Mouse (Mus musculus): ENCODE measurements around the gene Kcng3. TPM values are rescaled to one million over a fixed set of nuclear protein-coding genes. Genes with fewer than 3 reads are reported as not detected.

Gene Kcng3
- polyA plus RNA-seq, 1 experiment from 2014 or later = not detected

DNA sequence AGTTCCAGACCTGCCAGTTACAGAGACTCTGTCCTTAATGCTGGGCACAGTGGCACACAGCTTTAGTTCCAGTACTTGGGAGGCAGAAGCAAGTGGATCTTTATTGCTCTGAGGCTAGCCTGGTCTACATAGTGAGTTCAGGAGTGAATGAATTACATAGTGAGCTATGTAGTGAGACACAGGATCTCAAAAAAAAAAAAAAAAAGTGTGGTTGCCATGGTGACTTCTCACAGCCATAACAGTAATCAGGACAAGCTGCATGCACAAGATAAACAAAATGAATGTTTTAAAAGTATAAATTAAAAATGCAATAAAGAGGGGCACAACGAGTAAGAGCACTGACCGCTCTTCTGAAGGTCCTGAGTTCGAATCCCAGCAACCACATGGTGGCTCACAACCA is 21.9 kb upstream of the Kcng3 start:
- Histone ChIP-seq H3K9ac (no peak overlapping the region), H3K27me3 (no peaks in the 10 kb centered on the region), H3K4me1 (replicated peaks) (peaks cover 80% of the 10 kb centered on the region), H3K4me2 (no peak overlapping the region), H3K4me3 (replicated peaks) (no peak overlapping the region), H3K27ac (replicated peaks) (no peak overlapping the region), H3K9me3 (replicated peaks) (no peaks in the 10 kb centered on the region), H3K36me3 (replicated peaks) (no peaks in the 10 kb centered on the region)
- ATAC-seq (ENCODE audit: insufficient read depth) = no peak
- WGBS (ENCODE audit: insufficient replicate concordance) = 76% methylated on average over 3 of the region's 3 CpGs

DNA sequence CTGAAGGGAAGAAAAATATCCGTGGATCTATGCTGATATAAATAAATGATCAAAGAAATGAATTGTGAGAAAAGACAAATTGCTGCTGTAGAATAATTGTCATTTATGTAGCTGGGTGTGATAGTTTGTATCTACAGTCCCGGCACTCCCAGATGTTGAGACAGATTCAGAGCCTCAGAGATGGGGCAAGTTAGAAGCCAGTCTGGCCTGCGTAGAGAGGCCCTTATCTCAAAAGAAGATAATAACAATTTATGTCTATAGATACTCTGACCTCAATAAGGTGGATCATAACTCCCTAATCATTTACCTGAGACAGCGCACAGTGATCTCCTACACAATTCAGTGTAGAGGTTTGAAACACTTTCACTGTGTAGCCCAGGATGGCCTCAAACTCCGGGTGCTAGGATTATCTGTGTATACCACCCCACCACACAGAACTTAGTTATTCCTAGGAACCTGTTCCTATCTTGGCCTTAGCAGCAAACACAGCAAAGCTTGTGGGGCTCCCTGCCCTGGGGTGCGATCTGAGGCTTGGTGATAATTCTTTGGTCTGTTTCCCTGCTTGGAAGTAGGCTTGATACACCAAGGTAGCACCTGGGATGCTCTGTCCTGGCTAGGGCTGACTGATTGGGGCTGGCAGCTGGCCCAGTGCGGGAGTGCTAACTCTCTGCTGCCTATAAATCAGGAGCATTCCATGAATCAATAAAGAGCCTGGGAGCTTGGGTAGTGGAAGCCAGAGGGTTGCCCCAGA is 19.4 kb upstream of the Kcng3 start:
- H3K4me1 ChIP-seq (replicated peaks) = peaks cover 65% of the 10 kb centered on the region
- peak; percentile 90 for ATAC-seq (ENCODE audit: insufficient read depth)
- 28% methylated on average over 7 of the region's 7 CpGs for WGBS (ENCODE audit: insufficient replicate concordance)
- peak overlapping the region; percentile 76 for H3K27ac ChIP-seq (replicated peaks)
- no peak overlapping the region for H3K4me3 ChIP-seq (replicated peaks)
- no peaks in the 10 kb centered on the region for H3K9me3 ChIP-seq (replicated peaks)
- H3K4me2 ChIP-seq = peak overlapping the region; percentile 23
- H3K36me3 ChIP-seq (replicated peaks) = no peaks in the 10 kb centered on the region
- H3K9ac ChIP-seq = no peak overlapping the region; the same call in 1 of the 2 replicates
- no peaks in the 10 kb centered on the region for H3K27me3 ChIP-seq

DNA sequence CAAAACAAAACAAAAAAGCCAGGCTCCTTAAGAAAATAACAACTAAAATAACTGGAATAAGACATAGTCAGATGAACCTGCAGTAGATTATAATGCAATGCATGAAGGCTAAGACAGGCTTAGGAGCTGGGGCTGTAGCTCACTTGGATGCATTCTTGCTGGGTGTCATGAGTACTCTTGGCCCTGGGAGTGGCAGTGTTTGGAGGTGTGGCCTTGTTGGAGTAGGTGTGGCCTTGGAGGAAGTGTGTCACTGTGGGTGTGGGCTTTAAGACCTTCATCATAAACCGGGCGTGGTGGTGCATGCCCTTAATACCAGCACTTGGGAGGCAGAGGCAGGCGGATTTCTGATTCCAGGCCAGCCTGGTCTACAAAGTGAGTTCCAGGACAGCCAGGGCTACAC is 18.3 kb upstream of the Kcng3 start:
- Histone ChIP-seq H3K27me3 (no peaks in the 10 kb centered on the region), H3K9ac (no peak overlapping the region), H3K4me1 (replicated peaks) (peaks cover 67% of the 10 kb centered on the region), H3K4me3 (replicated peaks) (no peak overlapping the region), H3K4me2 (no peak overlapping the region), H3K27ac (replicated peaks) (peak overlapping the region; percentile 76), H3K36me3 (replicated peaks) (no peaks in the 10 kb centered on the region), H3K9me3 (replicated peaks) (no peaks in the 10 kb centered on the region)
- 45% methylated on average over 3 of the region's 3 CpGs for WGBS (ENCODE audit: insufficient replicate concordance)
- ATAC-seq (ENCODE audit: insufficient read depth) = peak; percentile 66

DNA sequence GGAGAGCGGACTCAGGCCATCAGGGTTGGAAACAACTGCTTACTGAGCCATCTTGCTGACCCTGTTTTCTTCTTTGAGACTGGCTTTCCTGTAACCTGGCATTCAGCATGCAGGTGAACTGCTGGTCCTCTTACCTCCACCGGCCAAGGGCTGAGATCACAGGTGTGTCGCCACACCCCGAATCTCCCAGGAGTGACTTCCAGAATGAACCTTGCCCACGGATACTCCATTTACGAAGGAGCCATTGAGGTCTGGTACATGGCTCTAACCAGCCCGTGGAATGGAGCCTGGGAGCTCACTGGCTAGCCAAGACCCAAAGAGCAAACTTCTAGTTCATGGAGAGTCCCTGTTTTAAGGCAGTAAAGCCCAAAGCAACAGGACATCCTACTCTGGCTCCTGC is 15.7 kb upstream of the Kcng3 start:
- Histone ChIP-seq H3K36me3 (replicated peaks) (no peaks in the 10 kb centered on the region), H3K27me3 (no peaks in the 10 kb centered on the region), H3K9ac (no peak overlapping the region), H3K4me2 (no peak overlapping the region), H3K9me3 (replicated peaks) (no peaks in the 10 kb centered on the region), H3K27ac (replicated peaks) (no peak overlapping the region), H3K4me3 (replicated peaks) (no peak overlapping the region), H3K4me1 (replicated peaks) (peaks cover 47% of the 10 kb centered on the region)
- ATAC-seq (ENCODE audit: insufficient read depth) = no peak
- 84% methylated on average over 7 of the region's 7 CpGs for WGBS (ENCODE audit: insufficient replicate concordance)

DNA sequence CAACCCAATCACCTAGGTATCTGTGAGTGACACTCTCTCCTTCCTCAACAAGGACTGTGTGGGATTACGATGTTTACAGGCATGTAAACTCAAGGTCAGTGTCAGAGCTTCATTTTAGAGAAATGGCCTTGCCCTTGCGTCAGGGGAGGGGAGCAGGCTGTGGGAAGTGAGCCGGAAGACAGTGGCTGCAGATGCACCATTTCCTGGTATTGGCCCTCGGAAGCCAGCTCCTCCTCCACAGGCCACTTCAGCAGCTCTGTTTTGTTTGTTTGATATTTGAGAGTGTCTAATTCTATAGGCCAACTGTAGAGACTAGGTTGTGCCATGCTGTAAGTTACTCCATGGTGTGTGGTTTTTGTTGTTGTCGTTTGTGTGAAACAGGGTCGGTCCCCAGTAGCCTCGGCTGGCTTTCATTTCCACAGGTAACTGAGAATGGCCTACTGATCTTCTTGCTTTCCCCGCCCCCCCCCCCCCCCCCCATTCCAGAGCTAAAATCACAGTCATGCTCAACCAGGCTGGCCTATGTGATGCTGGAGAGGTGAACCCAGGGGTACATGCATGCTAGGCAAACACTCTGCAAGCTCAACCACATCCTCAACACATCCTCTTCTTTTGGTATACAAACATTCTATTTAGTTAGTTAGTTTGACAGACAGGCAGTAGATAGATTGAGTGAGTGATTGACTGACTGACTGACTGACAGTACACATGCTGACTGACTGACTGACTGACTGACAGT is 14.9 kb upstream of the Kcng3 start:
- H3K27me3 ChIP-seq = no peaks in the 10 kb centered on the region
- no peaks in the 10 kb centered on the region for H3K36me3 ChIP-seq (replicated peaks)
- H3K4me3 ChIP-seq (replicated peaks) = no peak overlapping the region
- peak overlapping the region; percentile 45; the same call in 1 of the 2 replicates for H3K27ac ChIP-seq (replicated peaks)
- no peaks in the 10 kb centered on the region for H3K9me3 ChIP-seq (replicated peaks)
- H3K4me1 ChIP-seq (replicated peaks) = peaks cover 39% of the 10 kb centered on the region
- ATAC-seq (ENCODE audit: insufficient read depth) = no peak
- H3K4me2 ChIP-seq = no peak overlapping the region
- no peak overlapping the region for H3K9ac ChIP-seq
- WGBS (ENCODE audit: insufficient replicate concordance) = 56% methylated on average over 8 of the region's 8 CpGs

DNA sequence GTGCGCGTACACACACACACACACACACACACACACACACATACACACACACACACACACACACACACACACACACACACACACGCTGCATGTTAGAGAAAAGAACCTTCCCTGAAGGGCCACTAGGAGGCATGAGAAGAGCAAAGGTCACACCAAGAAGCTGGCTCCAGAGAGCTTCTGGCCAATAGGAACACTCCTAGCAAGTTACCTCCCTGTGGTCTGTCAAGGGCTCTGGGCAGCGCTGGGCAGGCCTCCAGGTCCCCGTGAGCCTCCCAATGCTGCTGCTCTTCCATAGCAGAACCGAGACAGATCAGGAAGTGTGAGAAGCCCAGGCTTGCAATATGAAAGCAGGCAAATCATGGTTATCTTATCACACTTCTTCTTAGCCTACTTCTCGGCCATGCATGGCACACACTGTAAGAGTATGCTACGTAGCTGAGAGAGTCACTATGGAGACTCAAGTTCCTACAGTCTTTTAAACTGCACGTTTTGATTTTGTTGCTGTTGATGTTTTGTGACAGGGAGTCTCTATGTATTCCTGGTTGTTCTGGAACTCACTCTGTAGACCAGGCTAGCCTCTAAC is 13.6 kb upstream of the Kcng3 start:
- H3K27ac ChIP-seq (replicated peaks) = peak overlapping the region; percentile 48
- peaks cover 35% of the 10 kb centered on the region for H3K4me1 ChIP-seq (replicated peaks)
- peak; percentile 83 for ATAC-seq (ENCODE audit: insufficient read depth)
- 25% methylated on average over 9 of the region's 9 CpGs for whole genome bisulfite sequencing (ENCODE audit: insufficient replicate concordance)
- H3K36me3 ChIP-seq (replicated peaks) = no peaks in the 10 kb centered on the region
- H3K9me3 ChIP-seq (replicated peaks) = no peaks in the 10 kb centered on the region
- peak overlapping the region; percentile 42; the same call in 1 of the 2 replicates for H3K9ac ChIP-seq
- H3K27me3 ChIP-seq = no peaks in the 10 kb centered on the region
- 0 out of 2 replicates have a peak overlapping the region, but pooled peaks have one; percentile 8 for H3K4me3 ChIP-seq (replicated peaks)
- H3K4me2 ChIP-seq = peak overlapping the region; percentile 56

DNA sequence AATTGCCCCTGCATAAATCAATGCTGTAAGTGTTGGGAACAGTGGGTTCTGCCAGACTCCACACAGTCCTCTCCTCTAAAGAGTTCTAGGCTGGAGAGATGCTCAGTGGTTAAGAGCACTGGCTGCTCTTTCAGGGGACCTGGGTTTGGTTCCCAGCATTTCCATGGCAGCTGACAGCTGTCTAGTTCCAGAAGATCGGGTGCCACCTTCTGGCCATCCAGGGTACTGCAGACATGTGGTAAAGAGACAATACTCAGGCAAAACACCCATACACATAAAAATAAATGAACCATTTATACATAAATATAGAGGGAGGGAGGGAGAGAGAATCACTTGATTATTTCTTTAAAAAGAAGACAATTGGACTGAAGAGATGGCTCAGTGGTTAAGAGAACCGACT is 5.7 kb upstream of the Kcng3 start:
- Histone ChIP-seq H3K9me3 (replicated peaks) (0 out of 2 replicates have a peak, but pooled peaks cover 2% of the 10 kb centered on the region), H3K4me2 (no peak overlapping the region), H3K27ac (replicated peaks) (no peak overlapping the region), H3K27me3 (peaks cover 38% of the 10 kb centered on the region), H3K9ac (no peak overlapping the region), H3K36me3 (replicated peaks) (no peaks in the 10 kb centered on the region), H3K4me3 (replicated peaks) (no peak overlapping the region), H3K4me1 (replicated peaks) (peaks cover 27% of the 10 kb centered on the region)
- WGBS (ENCODE audit: insufficient replicate concordance) = 56% methylated on average over 2 of the region's 2 CpGs
- no peak for ATAC-seq (ENCODE audit: insufficient read depth)

DNA sequence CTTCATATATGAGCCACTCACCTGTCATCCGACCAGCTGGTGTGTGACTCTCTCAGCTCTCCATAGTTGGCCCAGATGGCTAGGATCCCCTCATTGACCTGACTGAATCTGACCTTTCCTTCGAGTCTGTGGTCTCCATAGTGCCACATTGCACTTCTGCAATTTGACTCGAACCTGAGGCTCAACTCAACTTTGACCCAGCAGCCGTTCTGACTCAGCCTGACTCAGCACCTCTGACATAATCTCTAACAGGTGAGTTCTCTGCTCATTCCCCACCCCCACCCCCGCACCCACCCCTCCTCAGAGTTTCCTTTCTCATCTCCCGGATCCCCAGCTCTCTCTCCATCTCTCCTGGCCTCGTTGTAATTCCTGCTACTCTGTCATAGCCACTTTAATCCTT is 4.7 kb upstream of the Kcng3 start:
- no peak overlapping the region for H3K4me3 ChIP-seq (replicated peaks)
- H3K27me3 ChIP-seq = peaks cover 48% of the 10 kb centered on the region
- H3K4me2 ChIP-seq = no peak overlapping the region
- H3K27ac ChIP-seq (replicated peaks) = no peak overlapping the region
- H3K9ac ChIP-seq = no peak overlapping the region
- no peak for ATAC-seq (ENCODE audit: insufficient read depth)
- H3K4me1 ChIP-seq (replicated peaks) = peaks cover 36% of the 10 kb centered on the region
- no peaks in the 10 kb centered on the region for H3K36me3 ChIP-seq (replicated peaks)
- 0 out of 2 replicates have a peak, but pooled peaks cover 2% of the 10 kb centered on the region for H3K9me3 ChIP-seq (replicated peaks)
- WGBS (ENCODE audit: insufficient replicate concordance) = 43% methylated on average over 7 of the region's 7 CpGs

DNA sequence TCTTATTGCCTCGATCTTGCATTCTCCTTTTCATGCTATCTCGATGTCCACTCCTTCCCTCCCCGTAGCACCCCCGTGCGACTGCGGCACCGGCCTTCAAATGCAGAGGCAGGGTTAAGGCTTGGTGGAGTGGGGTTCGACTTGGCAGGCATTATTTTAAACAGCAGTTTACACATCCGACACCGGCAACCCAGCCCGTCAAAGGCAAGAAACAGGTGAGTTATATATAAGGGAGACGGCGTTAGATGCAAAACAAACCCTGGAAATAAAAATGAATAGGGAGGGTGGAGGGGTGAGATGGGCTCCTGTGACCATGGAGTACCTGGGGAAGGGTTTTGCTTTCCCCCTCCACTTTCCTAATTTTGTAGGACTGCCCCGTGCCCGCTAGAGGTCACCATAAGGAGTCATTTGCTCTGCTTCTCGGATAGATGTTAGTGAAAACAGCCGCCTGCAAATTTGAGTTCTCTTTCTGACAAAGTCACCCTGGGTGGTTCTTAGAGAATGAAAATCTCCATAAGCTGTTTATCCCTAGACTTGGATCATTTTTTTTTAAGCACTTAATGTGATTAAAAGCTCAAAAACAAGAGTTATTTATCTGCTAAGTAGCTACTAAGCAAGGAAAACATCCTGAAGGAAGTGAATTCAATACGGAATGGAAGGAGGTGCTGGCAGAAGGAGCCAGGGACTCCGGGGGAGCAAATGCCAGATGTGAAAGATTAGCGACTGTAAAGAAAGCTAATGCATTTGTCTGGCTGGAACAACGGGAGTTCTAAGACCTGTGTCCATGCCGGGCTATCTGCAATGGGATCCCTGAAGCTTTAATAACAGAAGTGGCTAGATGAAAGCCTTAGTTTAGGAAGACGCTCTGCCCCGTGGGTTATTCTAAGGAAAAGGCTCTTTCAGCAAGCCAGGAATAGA is 1.2 kb upstream of the Kcng3 start:
- Histone ChIP-seq H3K4me1 (replicated peaks) (peaks cover 30% of the 10 kb centered on the region), H3K9me3 (replicated peaks) (0 out of 2 replicates have a peak, but pooled peaks cover 2% of the 10 kb centered on the region), H3K4me2 (peak overlapping the region; percentile 90), H3K9ac (0 out of 2 replicates have a peak overlapping the region, but pooled peaks have one; percentile 25), H3K36me3 (replicated peaks) (no peaks in the 10 kb centered on the region), H3K27ac (replicated peaks) (no peak overlapping the region), H3K4me3 (replicated peaks) (peak overlapping the region; percentile 63), H3K27me3 (peaks cover 83% of the 10 kb centered on the region)
- no peak for ATAC-seq (ENCODE audit: insufficient read depth)
- WGBS (ENCODE audit: insufficient replicate concordance) = 2% methylated on average over 24 of the region's 24 CpGs

DNA sequence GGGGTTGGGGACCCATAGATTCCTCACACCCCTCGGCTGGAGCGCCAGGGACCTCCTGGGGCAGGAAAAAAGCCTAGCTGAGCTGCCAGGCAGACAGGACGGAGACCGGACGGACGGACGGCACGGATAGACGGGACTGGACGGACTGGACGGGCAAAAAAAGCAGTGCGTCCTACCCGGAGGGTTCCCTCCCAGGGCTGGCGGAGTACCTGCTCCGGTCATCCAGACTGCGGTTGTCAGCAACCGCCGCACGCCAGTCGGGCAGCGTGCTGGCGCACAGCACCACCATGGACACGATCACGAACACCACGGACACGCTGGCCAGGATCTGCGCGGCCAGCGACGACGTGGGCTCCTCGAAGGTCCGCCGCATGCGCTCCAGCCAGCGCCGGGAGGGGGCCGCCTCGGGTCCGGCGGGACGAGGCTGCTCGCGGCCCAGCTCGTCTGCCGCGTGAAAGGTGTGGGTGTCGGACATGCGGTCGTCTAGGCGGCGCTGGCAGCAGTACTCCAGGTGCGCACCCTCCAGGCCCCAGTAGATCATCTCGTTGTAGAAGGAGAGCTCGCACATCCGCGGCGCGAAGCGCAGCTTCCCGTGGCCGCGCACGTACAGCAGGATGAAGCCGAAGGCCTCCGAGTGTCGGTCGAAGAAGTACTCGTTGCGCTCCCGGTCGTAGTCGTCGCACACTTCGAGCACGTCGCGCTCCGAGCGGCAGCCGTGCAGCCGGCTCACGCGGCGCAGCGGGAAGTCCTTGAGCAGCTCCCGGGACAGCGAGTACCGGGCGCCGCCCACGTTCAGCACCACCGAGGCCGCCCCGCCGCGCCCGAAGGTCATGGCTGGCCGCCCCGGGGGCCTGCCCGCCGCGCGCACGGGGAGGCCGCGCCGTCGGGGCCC is 662 bp downstream of the Kcng3 start:
- Histone ChIP-seq H3K36me3 (replicated peaks) (no peaks in the 10 kb centered on the region), H3K9me3 (replicated peaks) (no peaks in the 10 kb centered on the region), H3K27me3 (peaks cover 97% of the 10 kb centered on the region), H3K9ac (no peak overlapping the region; the same call in 1 of the 2 replicates), H3K4me1 (replicated peaks) (peaks cover 30% of the 10 kb centered on the region), H3K27ac (replicated peaks) (no peak overlapping the region), H3K4me2 (peak overlapping the region; percentile 90), H3K4me3 (replicated peaks) (peak overlapping the region; percentile 63)
- peak; percentile 59 for ATAC-seq (ENCODE audit: insufficient read depth)
- WGBS (ENCODE audit: insufficient replicate concordance) = 3% methylated on average over 109 of the region's 109 CpGs

All from liver, embryonic 15.5 days (tissue).